Mouse (Mus musculus): ENCODE measurements at regions not wholly inside any gene's neighbourhood (a gene's known extent, or its start where the extent isn't known, plus 50 kb on each side); places are given as distances from the start of the nearest gene placed in this dataset.

GRCm38 (mm10) chr1:142985516-142985915 is 654.9 kb upstream of the B3galt2 start:
- TF ChIP-seq CTCF (IDR thresholded peaks at IDR 0.05; ENCODE audit: low read depth) (no peak), EP300 (IDR thresholded peaks at IDR 0.05; ENCODE audit: low read depth) (no peak)
